Mouse (Mus musculus) lung, embryonic 14.5 days (tissue): ENCODE measurements around the gene Mtus2. TPM values are rescaled to one million over a fixed set of nuclear protein-coding genes. Genes with fewer than 3 reads are reported as not detected.

Experiments
- ATAC-seq: fragments of 200-750 bp; cut with Nextera tagmentation; 2 replicates; pipeline ENCODE4 v1.8.0; 2017; ENCODE audit warnings: mild to moderate bottlenecking, moderate TSS enrichment, moderate library complexity; ENCODE audit not compliant: insufficient read depth
- DNase-seq: peaks from one replicate; pipeline ENCODE4 v3.0.0-alpha.2; 2015
- H3K27ac ChIP-seq: fragments of 300-500 bp; sonication (generic); 2 replicates; pipeline ENCODE4 v1.5.1; 2014; ENCODE audit warnings: low read depth, mild to moderate bottlenecking, moderate library complexity
- H3K27me3 ChIP-seq: fragments of 300-500 bp; sonication (generic); 2 replicates; pipeline ENCODE4 v1.6.1; 2014; ENCODE audit warnings: low read length, control low read depth; ENCODE audit not compliant: insufficient read depth
- H3K36me3 ChIP-seq: fragments of 300-500 bp; sonication (generic); 2 replicates; pipeline ENCODE4 v1.6.1; 2014; ENCODE audit warnings: control low read depth; ENCODE audit not compliant: insufficient read depth
- H3K4me1 ChIP-seq: fragments of 300-500 bp; sonication (generic); 2 replicates; pipeline ENCODE4 v1.6.1; 2014; ENCODE audit warnings: antibody characterized with exemption, control low read depth; ENCODE audit not compliant: insufficient read depth
- H3K4me2 ChIP-seq: fragments of 300-500 bp; sonication (generic); 2 replicates; pipeline ENCODE4 v1.6.1; 2014; ENCODE audit warnings: mild to moderate bottlenecking
- H3K4me3 ChIP-seq: fragments of 300-500 bp; sonication (generic); 2 replicates; pipeline ENCODE4 v1.5.1; 2014; ENCODE audit warnings: low read depth, low read length
- H3K9ac ChIP-seq: fragments of 300-500 bp; sonication (generic); 2 replicates; pipeline ENCODE4 v1.6.1; 2014
- H3K9me3 ChIP-seq: fragments of 300-500 bp; sonication (generic); 2 replicates; pipeline ENCODE4 v1.6.1; 2016; ENCODE audit warnings: low read depth, low read length, control low read depth
- CTCF ChIP-seq: IDR thresholded peaks from 2 replicates; pipeline ENCODE4 v1.5.1; 2016; ENCODE audit warnings: antibody characterized with exemption, low read depth
- WGBS: fragments of 180-500 bp; shearing (Covaris S2); extraction: QIAGEN DNeasy Blood & Tissue Kit; methylation state at CpG from one replicate; pipeline ENCODE4 v1.1.7; 2014; 5-methylcytosine and 5-hydroxymethylcytosine counted together
- polyA plus RNA-seq: library from polyadenylated mRNA; unstranded; fragments of >200 nt; fragmentation: Nextera tagmentation; extraction: Ambion mirVana; gene quantifications from 2 replicates; pipeline ENCODE4 v1.2.1, GENCODE M21; 2014

Gene Mtus2
- polyA plus RNA-seq, 1 experiment from 2014 or later = 5.7 TPM

GRCm38 (mm10) chr5:148059339-148059738, 102.2 kb downstream of the Mtus2 start:
- no peaks in the 10 kb centered on the region for H3K9me3 ChIP-seq
- TF ChIP-seq CTCF = no peak
- 65% methylated on average over 3 of the region's 3 CpGs for whole genome bisulfite sequencing
- no peak overlapping the region for H3K4me3 ChIP-seq
- H3K9ac ChIP-seq = no peak overlapping the region
- DNase-seq (no peak), ATAC-seq (no peak)
- no peak overlapping the region for H3K4me2 ChIP-seq
- H3K36me3 ChIP-seq = no peaks in the 10 kb centered on the region
- H3K27ac ChIP-seq = no peak overlapping the region
- no peaks in the 10 kb centered on the region for H3K4me1 ChIP-seq
- H3K27me3 ChIP-seq = no peaks in the 10 kb centered on the region

DNA sequence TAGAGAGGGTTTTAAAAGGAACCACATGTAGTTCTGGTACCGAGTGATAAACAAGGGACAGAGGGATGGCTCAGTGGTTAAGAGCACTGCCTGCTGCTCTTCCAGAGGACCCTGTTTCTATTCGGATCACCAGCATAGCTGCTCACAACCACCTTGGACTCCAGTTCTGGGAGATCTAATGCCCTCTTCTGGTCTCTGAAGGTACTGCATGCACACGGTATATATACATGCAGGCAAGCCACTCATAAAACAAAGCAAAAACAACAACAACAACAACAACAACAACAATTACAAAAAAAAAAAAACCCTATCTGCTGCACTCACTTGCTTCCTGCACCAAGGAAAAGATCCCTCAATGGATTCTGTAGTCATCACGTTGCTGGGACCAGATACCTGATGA, 104.7 kb downstream of the Mtus2 start:
- TF ChIP-seq CTCF = peak; percentile 24
- ATAC-seq = no peak
- Histone ChIP-seq H3K4me2 (no peak overlapping the region), H3K9me3 (no peaks in the 10 kb centered on the region), H3K4me3 (no peak overlapping the region), H3K36me3 (no peaks in the 10 kb centered on the region), H3K27ac (no peak overlapping the region), H3K27me3 (no peaks in the 10 kb centered on the region), H3K4me1 (no peaks in the 10 kb centered on the region), H3K9ac (no peak overlapping the region)
- WGBS = 84% methylated on average over 4 of the region's 4 CpGs
- no peak for DNase-seq

GRCm38 (mm10) chr5:148063745-148064144, 106.6 kb downstream of the Mtus2 start:
- 55% methylated on average over 3 of the region's 3 CpGs for WGBS

GRCm38 (mm10) chr5:148065251-148065650, 108.1 kb downstream of the Mtus2 start:
- no peaks in the 10 kb centered on the region for H3K4me1 ChIP-seq
- no peak overlapping the region for H3K4me3 ChIP-seq
- 61% methylated on average over 5 of the region's 5 CpGs for WGBS
- no peak for DNase-seq
- no peak overlapping the region for H3K27ac ChIP-seq
- no peak overlapping the region for H3K9ac ChIP-seq
- H3K27me3 ChIP-seq = no peaks in the 10 kb centered on the region
- no peak for TF ChIP-seq CTCF
- H3K9me3 ChIP-seq = no peaks in the 10 kb centered on the region
- no peak for ATAC-seq
- no peak overlapping the region for H3K4me2 ChIP-seq
- H3K36me3 ChIP-seq = no peaks in the 10 kb centered on the region

More at GRCm38 (mm10) chr5:148063745-148064144, 106.6 kb downstream of the Mtus2 start:
- no peak for TF ChIP-seq CTCF
- DNase-seq (no peak), ATAC-seq (no peak)
- Histone ChIP-seq H3K27ac (no peak overlapping the region), H3K4me1 (no peaks in the 10 kb centered on the region), H3K9ac (no peak overlapping the region), H3K9me3 (no peaks in the 10 kb centered on the region), H3K36me3 (no peaks in the 10 kb centered on the region), H3K4me2 (no peak overlapping the region), H3K27me3 (no peaks in the 10 kb centered on the region), H3K4me3 (no peak overlapping the region)

- no peak overlapping the region for H3K4me2 ChIP-seq
- TF ChIP-seq CTCF = no peak
- H3K27ac ChIP-seq = no peak overlapping the region
- H3K9me3 ChIP-seq = no peaks in the 10 kb centered on the region; the same call in 1 of the 2 replicates
- ATAC-seq (peak; percentile 35; the same call in 1 of the 2 replicates), DNase-seq (peak; percentile 90)
- H3K4me1 ChIP-seq = no peaks in the 10 kb centered on the region
- H3K36me3 ChIP-seq = no peaks in the 10 kb centered on the region
- no peak overlapping the region for H3K9ac ChIP-seq
- H3K27me3 ChIP-seq = no peaks in the 10 kb centered on the region
- no peak overlapping the region for H3K4me3 ChIP-seq
- WGBS = 4% methylated on average over 4 of the region's 4 CpGs
Observed at GRCm38 (mm10) chr5:148069909-148070308, 112.8 kb downstream of the Mtus2 start.

DNA sequence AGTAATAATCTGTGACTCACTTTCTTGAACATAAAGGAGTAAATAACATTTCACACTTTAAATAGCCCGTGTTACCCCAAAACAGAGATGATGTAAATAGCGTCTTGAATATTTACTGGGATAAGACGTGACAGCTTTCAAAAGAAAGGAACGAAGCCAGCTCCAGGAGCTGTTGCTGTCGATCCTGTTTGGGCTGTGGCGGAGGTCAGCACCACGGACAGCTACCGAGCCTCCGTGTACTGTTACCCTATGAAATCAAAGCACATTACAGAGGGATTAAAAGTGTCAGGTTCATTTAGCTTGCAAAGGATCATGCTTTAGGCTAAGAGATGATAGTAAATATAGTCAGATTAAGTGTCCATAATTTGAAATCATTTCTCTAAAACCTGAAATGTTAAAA, 114.7 kb downstream of the Mtus2 start:
- H3K36me3 ChIP-seq = no peaks in the 10 kb centered on the region
- no peaks in the 10 kb centered on the region; the same call in 1 of the 2 replicates for H3K9me3 ChIP-seq
- no peak for ATAC-seq
- H3K27ac ChIP-seq = no peak overlapping the region
- no peak overlapping the region for H3K9ac ChIP-seq
- no peaks in the 10 kb centered on the region for H3K27me3 ChIP-seq
- H3K4me3 ChIP-seq = no peak overlapping the region
- 5% methylated on average over 9 of the region's 9 CpGs for WGBS
- no peak overlapping the region for H3K4me2 ChIP-seq
- TF ChIP-seq CTCF = no peak
- H3K4me1 ChIP-seq = no peaks in the 10 kb centered on the region
- DNase-seq = peak; percentile 86

- Histone ChIP-seq H3K4me3 (no peak overlapping the region), H3K36me3 (no peaks in the 10 kb centered on the region), H3K4me2 (no peak overlapping the region), H3K27ac (no peak overlapping the region), H3K9ac (no peak overlapping the region), H3K9me3 (no peaks in the 10 kb centered on the region; the same call in 1 of the 2 replicates), H3K4me1 (no peaks in the 10 kb centered on the region), H3K27me3 (no peaks in the 10 kb centered on the region)
- ATAC-seq (no peak), DNase-seq (no peak)
- peak; percentile 38 for TF ChIP-seq CTCF
- 90% methylated on average over 5 of the region's 5 CpGs for WGBS
Observed at GRCm38 (mm10) chr5:148073461-148073860, 116.3 kb downstream of the Mtus2 start.

- no peak overlapping the region for H3K9ac ChIP-seq
- ATAC-seq (no peak), DNase-seq (no peak)
- H3K36me3 ChIP-seq = no peaks in the 10 kb centered on the region
- H3K27me3 ChIP-seq = no peaks in the 10 kb centered on the region
- 0 out of 2 replicates have a peak, but pooled peaks have one; percentile 19 for TF ChIP-seq CTCF
- 79% methylated on average over 3 of the region's 3 CpGs for WGBS
- H3K4me1 ChIP-seq = no peaks in the 10 kb centered on the region
- no peaks in the 10 kb centered on the region for H3K9me3 ChIP-seq
- no peak overlapping the region for H3K4me3 ChIP-seq
- H3K4me2 ChIP-seq = no peak overlapping the region
- no peak overlapping the region for H3K27ac ChIP-seq
Observed at GRCm38 (mm10) chr5:148079732-148080131, 122.6 kb downstream of the Mtus2 start.
